Mouse (Mus musculus) MEL (cell line): ENCODE results near the gene Ncapd2. TPM values are rescaled to one million over a fixed set of nuclear protein-coding genes. Genes with fewer than 3 reads are reported as not detected.
A peak's percentile ranks its signal among the peaks of the same experiment; 100 is the strongest.

ENCODE experiments used
- DNase-seq: peaks from one replicate; pipeline ENCODE4 v3.0.0; 2011; ENCODE audit warnings: low read depth, low spot score
- H3K27ac ChIP-seq: 2 replicates; pipeline ENCODE4 v1.5.1; 2012; ENCODE audit warnings: low read depth, mild to moderate bottlenecking, control low read depth, low read length, moderate library complexity; ENCODE audit not compliant: control insufficient read depth
- H3K27me3 ChIP-seq, 2 experiments: fragments of 150-350 bp in 1 of 2; sonication (generic) in 1 of 2; 2 replicates each; pipeline ENCODE4 v1.6.1; 2012; ENCODE audit warnings: low read length in 2 of 2, mild to moderate bottlenecking in 2 of 2, improper control_type of control experiment in 1 of 2, moderate library complexity in 1 of 2; ENCODE audit not compliant: insufficient read depth in 2 of 2, control insufficient read depth in 1 of 2
- H3K36me3 ChIP-seq, 2 experiments: 2 replicates each; pipeline ENCODE4 v1.6.1; 2012 to 2014; ENCODE audit warnings: low read length in 2 of 2, improper control_type of control experiment in 1 of 2, inconsistent platforms in 1 of 2, mild to moderate bottlenecking in 1 of 2; ENCODE audit not compliant: insufficient read depth in 2 of 2, control insufficient read depth in 1 of 2
- H3K4me1 ChIP-seq, 2 experiments: fragments of 150-350 bp in 1 of 2; sonication (generic) in 1 of 2; 2 replicates each; pipeline ENCODE4 v1.6.1; 2012; ENCODE audit warnings: low read length in 2 of 2, improper control_type of control experiment in 1 of 2, mild to moderate bottlenecking in 1 of 2; ENCODE audit not compliant: insufficient read depth in 2 of 2, control insufficient read depth in 1 of 2
- H3K4me3 ChIP-seq, 2 experiments: fragments of 150-350 bp in 1 of 2; sonication (generic) in 1 of 2; 2 replicates each; pipeline ENCODE4 v1.5.1; 2012; ENCODE audit warnings: low read depth in 2 of 2, low read length in 2 of 2, mild to moderate bottlenecking in 2 of 2, moderate library complexity in 2 of 2, control low read depth in 1 of 2, improper control_type of control experiment in 1 of 2; ENCODE audit not compliant: control insufficient read depth in 1 of 2, insufficient read depth in 1 of 2
- H3K79me2 ChIP-seq: 2 replicates; pipeline ENCODE4 v1.6.1; 2012; ENCODE audit warnings: mild to moderate bottlenecking, low read length, moderate library complexity; ENCODE audit not compliant: control insufficient read depth, poor library complexity, insufficient read depth
- H3K9ac ChIP-seq: 2 replicates; pipeline ENCODE4 v1.6.1; 2012; ENCODE audit warnings: low read depth, mild to moderate bottlenecking, control low read depth, low read length, moderate library complexity; ENCODE audit not compliant: control insufficient read depth, poor library complexity, severe bottlenecking
- H3K9me3 ChIP-seq: fragments of 150-350 bp; sonication (generic); replicated peaks from 2 replicates; pipeline ENCODE4 v1.6.1; 2012; ENCODE audit warnings: mild to moderate bottlenecking, low read length, improper control_type of control experiment, moderate library complexity; ENCODE audit not compliant: insufficient read depth
- BHLHE40 ChIP-seq: IDR thresholded peaks from 2 replicates; pipeline ENCODE4 v1.6.1; 2012; ENCODE audit warnings: low read depth, mild to moderate bottlenecking, inconsistent platforms, low read length, improper control_type of control experiment, borderline replicate concordance
- CHD2 ChIP-seq: IDR thresholded peaks from 2 replicates; pipeline ENCODE4 v1.6.1; 2011; ENCODE audit warnings: low read length, improper control_type of control experiment
- CTCF ChIP-seq, 3 experiments: IDR thresholded peaks in 2 of 3; conservative IDR thresholded peaks in 1 of 3; 2 replicates each; pipeline ENCODE4 v1.5.1; 2011 to 2012; ENCODE audit warnings: low read length in 3 of 3, low read depth in 2 of 3, mild to moderate bottlenecking in 2 of 3, improper control_type of control experiment in 1 of 3, inconsistent platforms in 1 of 3, mixed read lengths in 1 of 3, moderate library complexity in 1 of 3; ENCODE audit not compliant: control insufficient read depth in 1 of 3, insufficient read depth in 1 of 3, poor library complexity in 1 of 3, severe bottlenecking in 1 of 3
- E2F4 ChIP-seq: IDR thresholded peaks from 2 replicates; pipeline ENCODE4 v1.6.1; 2011; ENCODE audit warnings: low read depth, low read length, improper control_type of control experiment, borderline replicate concordance
- EP300 ChIP-seq, 2 experiments: IDR thresholded peaks; 2 replicates each; pipeline ENCODE4 v1.6.1; 2011; ENCODE audit warnings: improper control_type of control experiment in 2 of 2, low read length in 2 of 2, low read depth in 1 of 2, mild to moderate bottlenecking in 1 of 2
- ETS1 ChIP-seq: IDR thresholded peaks from 2 replicates; pipeline ENCODE4 v1.6.1; 2012; ENCODE audit warnings: low read depth, mild to moderate bottlenecking, inconsistent platforms, low read length, improper control_type of control experiment, moderate library complexity
- GABPA ChIP-seq: IDR thresholded peaks from 2 replicates; pipeline ENCODE4 v1.6.1; 2012; ENCODE audit warnings: low read depth, mild to moderate bottlenecking, inconsistent platforms, low read length, improper control_type of control experiment, moderate library complexity
- GATA1 ChIP-seq: IDR thresholded peaks from 2 replicates; pipeline ENCODE4 v1.6.1; 2011; ENCODE audit warnings: low read depth, low read length, improper control_type of control experiment
- HCFC1 ChIP-seq: IDR thresholded peaks from 2 replicates; pipeline ENCODE4 v1.6.1; 2012; ENCODE audit warnings: low read depth, mild to moderate bottlenecking, inconsistent platforms, low read length, improper control_type of control experiment, moderate library complexity
- JUND ChIP-seq: IDR thresholded peaks from 2 replicates; pipeline ENCODE4 v1.6.1; 2011; ENCODE audit warnings: low read depth, mild to moderate bottlenecking, improper control_type of control experiment, low read length
- KAT2A ChIP-seq: conservative IDR thresholded peaks from 2 replicates; pipeline ENCODE4 v1.6.1; 2012; ENCODE audit warnings: low read depth, low read length, improper control_type of control experiment, inconsistent platforms
- MAFK ChIP-seq: IDR thresholded peaks from 2 replicates; pipeline ENCODE4 v1.6.1; 2011; ENCODE audit warnings: low read depth, mild to moderate bottlenecking, low read length, improper control_type of control experiment, borderline replicate concordance
- MAX ChIP-seq: IDR thresholded peaks from 2 replicates; pipeline ENCODE4 v1.6.1; 2011; ENCODE audit warnings: low read length, improper control_type of control experiment
- MXI1 ChIP-seq: IDR thresholded peaks from 2 replicates; pipeline ENCODE4 v1.6.1; 2011; ENCODE audit warnings: mild to moderate bottlenecking, low read depth, low read length, improper control_type of control experiment
- MYB ChIP-seq: IDR thresholded peaks from 2 replicates; pipeline ENCODE4 v1.6.1; 2011; ENCODE audit warnings: mild to moderate bottlenecking, low read depth, low read length, improper control_type of control experiment
- MYC ChIP-seq: IDR thresholded peaks from 2 replicates; pipeline ENCODE4 v1.6.1; 2011; ENCODE audit warnings: low read depth, mild to moderate bottlenecking, low read length, improper control_type of control experiment, moderate library complexity
- POLR2A ChIP-seq, 2 experiments: IDR thresholded peaks; 2 replicates each; pipeline ENCODE4 v1.6.1; 2011 to 2012; ENCODE audit warnings: low read length in 2 of 2, mild to moderate bottlenecking in 2 of 2, control low read depth in 1 of 2, improper control_type of control experiment in 1 of 2, low read depth in 1 of 2, moderate library complexity in 1 of 2; ENCODE audit not compliant: control insufficient read depth in 1 of 2, insufficient read depth in 1 of 2, poor library complexity in 1 of 2
- POLR2AphosphoS5 ChIP-seq: IDR thresholded peaks from 2 replicates; pipeline ENCODE4 v1.6.1; 2012; ENCODE audit warnings: low read depth, borderline replicate concordance, mild to moderate bottlenecking, inconsistent platforms, low read length, moderate library complexity, mixed read lengths
- RCOR1 ChIP-seq: IDR thresholded peaks from 2 replicates; pipeline ENCODE4 v1.6.1; 2012; ENCODE audit warnings: low read depth, mild to moderate bottlenecking, inconsistent platforms, low read length, improper control_type of control experiment
- SIN3A ChIP-seq: IDR thresholded peaks from 2 replicates; pipeline ENCODE4 v1.6.1; 2012; ENCODE audit warnings: low read length, improper control_type of control experiment, inconsistent platforms
- SMC3 ChIP-seq: IDR thresholded peaks from 2 replicates; pipeline ENCODE4 v1.6.1; 2011; ENCODE audit warnings: low read depth, low read length, improper control_type of control experiment
- TAL1 ChIP-seq: IDR thresholded peaks from 2 replicates; pipeline ENCODE4 v1.6.1; 2012; ENCODE audit warnings: mild to moderate bottlenecking, inconsistent platforms, low read length, moderate library complexity, mixed read lengths
- TCF12 ChIP-seq: IDR thresholded peaks from 2 replicates; pipeline ENCODE4 v1.6.1; 2014; ENCODE audit warnings: low read depth, mild to moderate bottlenecking, inconsistent platforms, low read length, improper control_type of control experiment, moderate library complexity
- UBTF ChIP-seq: IDR thresholded peaks from 2 replicates; pipeline ENCODE4 v1.6.1; 2012; ENCODE audit warnings: low read depth, mild to moderate bottlenecking, inconsistent platforms, low read length, improper control_type of control experiment, moderate library complexity, borderline replicate concordance; ENCODE audit not compliant: insufficient read depth
- USF1 ChIP-seq: IDR thresholded peaks from 2 replicates; pipeline ENCODE4 v1.6.1; 2014; ENCODE audit warnings: low read depth, mild to moderate bottlenecking, inconsistent platforms, low read length, improper control_type of control experiment, moderate library complexity
- ZC3H11A ChIP-seq: IDR thresholded peaks from 2 replicates; pipeline ENCODE4 v1.6.1; 2012; ENCODE audit warnings: low read depth, mild to moderate bottlenecking, inconsistent platforms, low read length, improper control_type of control experiment
- ZKSCAN1 ChIP-seq: IDR thresholded peaks from 2 replicates; pipeline ENCODE4 v1.6.1; 2012; ENCODE audit warnings: low read depth, mild to moderate bottlenecking, inconsistent platforms, low read length, improper control_type of control experiment, moderate library complexity
- ZMIZ1 ChIP-seq: IDR thresholded peaks from 2 replicates; pipeline ENCODE4 v1.6.1; 2012; ENCODE audit warnings: low read depth, mild to moderate bottlenecking, inconsistent platforms, low read length, improper control_type of control experiment, moderate library complexity
- ZNF384 ChIP-seq: IDR thresholded peaks from 2 replicates; pipeline ENCODE4 v1.6.1; 2012; ENCODE audit warnings: low read depth, mild to moderate bottlenecking, inconsistent platforms, low read length, improper control_type of control experiment
- polyA plus RNA-seq, 2 experiments: library from polyadenylated mRNA; stranded (reverse) in 1 of 2; unstranded in 1 of 2; fragments of >175 nt in 1 of 2; fragments of >200 nt in 1 of 2; gene quantifications; 2 replicates each; pipeline versions ENCODE4 v1.2.1 to v1.2.4; 2012; ENCODE audit warnings: low replicate concordance in 2 of 2, low read depth in 1 of 2; ENCODE audit not compliant: insufficient read length in 2 of 2, insufficient read depth in 1 of 2, missing spikeins in 1 of 2
- total RNA-seq: library from RNA; depleted of rRNA; stranded (reverse); fragments of 300-350 nt; gene quantifications from 2 replicates; pipeline ENCODE4 v1.2.3, GENCODE M21; 2012

Gene Ncapd2
- total and polyA plus RNA-seq, 3 experiments, result 86.6 to 394 TPM; not detected in 1

DNA sequence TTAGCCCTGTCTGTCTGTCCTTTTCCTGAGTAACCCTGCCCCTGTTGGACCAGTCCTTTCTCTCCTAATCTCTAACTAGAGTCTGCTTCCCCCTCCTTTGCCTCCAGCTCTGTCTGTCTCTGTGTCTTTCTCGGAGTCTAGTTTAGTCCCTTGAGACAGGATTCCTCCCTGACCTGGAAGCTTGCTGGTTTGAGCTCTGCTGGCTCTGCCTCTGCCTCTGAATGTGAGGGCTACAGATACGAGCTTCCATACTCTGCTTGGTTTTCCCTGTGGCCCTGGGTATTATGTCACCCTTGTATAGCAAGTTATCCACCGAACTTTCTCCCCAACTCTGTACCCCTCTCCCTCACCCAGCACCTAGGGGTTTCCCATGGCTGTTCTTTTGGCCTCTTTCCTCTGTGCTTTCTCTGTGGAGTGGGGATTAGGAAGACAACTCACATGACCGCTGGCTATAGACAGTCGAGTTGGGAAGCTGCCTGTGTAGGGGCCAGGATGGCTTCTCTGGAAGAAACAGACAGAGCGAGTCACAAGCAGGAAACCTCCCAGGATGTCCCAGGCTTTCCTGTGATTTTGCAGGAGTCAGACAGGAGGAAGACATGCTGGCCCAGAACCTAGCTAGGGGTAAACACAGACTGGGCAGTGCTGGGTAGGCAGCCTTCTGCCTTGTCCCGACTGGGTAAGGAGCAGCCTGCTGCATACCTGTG, 42.5 kb upstream of the Ncapd2 start:
- no peak overlapping the region for H3K4me3 ChIP-seq
- H3K27ac ChIP-seq, result no peak overlapping the region
- no peak overlapping the region for H3K9ac ChIP-seq

DNA sequence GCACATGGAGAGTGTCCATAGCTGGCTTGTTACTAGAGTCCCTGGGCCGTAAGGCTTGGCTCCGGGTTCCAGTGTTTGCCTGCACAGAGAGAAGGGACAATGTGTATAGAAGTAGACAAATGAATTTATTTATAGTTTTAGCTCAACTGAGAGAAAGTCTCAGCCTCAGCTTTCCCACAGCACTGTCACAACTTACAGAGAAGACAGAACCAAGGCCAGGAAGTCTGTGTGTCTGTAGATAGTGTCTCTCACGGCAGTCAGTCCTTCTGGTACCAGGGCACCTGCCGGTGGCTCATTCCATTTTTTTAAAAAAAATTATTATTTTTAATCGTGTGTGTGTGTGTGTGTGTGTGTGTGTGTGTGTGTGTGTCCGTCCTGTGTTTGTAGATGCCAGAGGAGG, 41.0 kb upstream of the Ncapd2 start:
- Histone ChIP-seq H3K9ac (peak overlapping the region; percentile 85), H3K4me1 (peaks cover 3 to 17% of the 10 kb centered on the region in 2 experiments; a peak in 3 of 4 replicates), H3K79me2 (peaks cover 4% of the 10 kb centered on the region; the same call in 1 of the 2 replicates), H3K36me3 (peaks cover 0 to 9% of the 10 kb centered on the region in 2 experiments; a peak in 2 of 4 replicates), H3K27me3 (no peaks in the 10 kb centered on the region), H3K4me3 (peak overlapping the region; percentile 84 to 89; a peak in 3 of 4 replicates), H3K9me3 (no peaks in the 10 kb centered on the region), H3K27ac (peak overlapping the region; percentile 30)
- peak; percentile 58 for DNase-seq
- no peak for TF ChIP-seq CHD2
- TF ChIP-seq E2F4, result no peak
- TF ChIP-seq MXI1, result peak; percentile 45; the same call in 1 of the 2 replicates
- 0 out of 2 replicates have a peak, but pooled peaks have one; percentile 21 for TF ChIP-seq GATA1
- no peak for TF ChIP-seq ZC3H11A
- TF ChIP-seq RCOR1, result no peak
- TF ChIP-seq MAFK, result no peak
- no peak for TF ChIP-seq KAT2A
- no peak for TF ChIP-seq ZKSCAN1
- no peak for TF ChIP-seq CTCF (IDR thresholded peaks at IDR 0.05 in 2 of 3, conservative IDR thresholded peaks at IDR 0.05 in 1 of 3; ENCODE audit: control insufficient read depth in 1 of 3, insufficient read depth in 1 of 3, low read depth in 2 of 3, low read length in 3 of 3, poor library complexity in 1 of 3, severe bottlenecking in 1 of 3)
- TF ChIP-seq POLR2AphosphoS5, result no peak
- no peak for TF ChIP-seq MYC
- peak; percentile 65 for TF ChIP-seq TAL1
- peak; percentile 68; the same call in 1 of the 2 replicates for TF ChIP-seq TCF12
- TF ChIP-seq BHLHE40, result no peak
- peak; percentile 14 to 41; a peak in 1 of 4 replicates for TF ChIP-seq EP300 (IDR thresholded peaks at IDR 0.05; ENCODE audit: low read depth in 1 of 2, low read length in 2 of 2)
- no peak for TF ChIP-seq UBTF
- peak; percentile 45; the same call in 1 of the 2 replicates for TF ChIP-seq ETS1
- TF ChIP-seq ZNF384, result no peak; the same call in 1 of the 2 replicates
- TF ChIP-seq HCFC1, result no peak

More for the DNA sequence above, 42.5 kb upstream of the Ncapd2 start:
- Histone ChIP-seq H3K79me2 (peaks cover 4% of the 10 kb centered on the region; the same call in 1 of the 2 replicates), H3K36me3 (peaks cover 0 to 9% of the 10 kb centered on the region in 2 experiments; a peak in 2 of 4 replicates), H3K9me3 (no peaks in the 10 kb centered on the region), H3K27me3 (no peaks in the 10 kb centered on the region), H3K4me1 (peaks cover 3 to 13% of the 10 kb centered on the region in 2 experiments; a peak in 3 of 4 replicates)
- TF ChIP-seq POLR2A (IDR thresholded peaks at IDR 0.05; ENCODE audit: control insufficient read depth in 1 of 2, insufficient read depth in 1 of 2, low read depth in 1 of 2, low read length in 2 of 2, poor library complexity in 1 of 2) (no peak), GATA1 (no peak), SIN3A (no peak), ZMIZ1 (no peak), MAX (no peak), ZNF384 (no peak), HCFC1 (no peak), CTCF (IDR thresholded peaks at IDR 0.05 in 2 of 3, conservative IDR thresholded peaks at IDR 0.05 in 1 of 3; ENCODE audit: control insufficient read depth in 1 of 3, insufficient read depth in 1 of 3, low read depth in 2 of 3, low read length in 3 of 3, poor library complexity in 1 of 3, severe bottlenecking in 1 of 3) (no peak), USF1 (no peak), SMC3 (no peak), JUND (no peak), MYB (no peak), GABPA (no peak), TCF12 (no peak), BHLHE40 (no peak)
- no peak for DNase-seq
